Mouse (Mus musculus) heart, embryonic 10.5 days (tissue): ENCODE results near the gene Gsc. TPM values are rescaled to one million over a fixed set of nuclear protein-coding genes. Genes with fewer than 3 reads are reported as not detected.

ENCODE experiments used
- DNase-seq: peaks from one replicate; pipeline ENCODE4 v3.0.0-alpha.2; 2017; ENCODE audit warnings: low spot score
- H3K27ac ChIP-seq: fragments of 300-500 bp; sonication (generic); 2 replicates; pipeline ENCODE4 v1.5.1; 2016; ENCODE audit warnings: mild to moderate bottlenecking
- H3K27me3 ChIP-seq: fragments of 300-500 bp; sonication (generic); 2 replicates; pipeline ENCODE4 v1.6.1; 2016; ENCODE audit warnings: mild to moderate bottlenecking; ENCODE audit not compliant: poor library complexity, insufficient read depth, severe bottlenecking
- H3K36me3 ChIP-seq: fragments of 300-500 bp; sonication (generic); 2 replicates; pipeline ENCODE4 v1.6.1; 2016; ENCODE audit warnings: mild to moderate bottlenecking, moderate library complexity
- H3K4me1 ChIP-seq: fragments of 300-500 bp; sonication (generic); 2 replicates; pipeline ENCODE4 v1.6.1; 2016; ENCODE audit warnings: mild to moderate bottlenecking
- H3K4me3 ChIP-seq: fragments of 300-500 bp; sonication (generic); 2 replicates; pipeline ENCODE4 v1.5.1; 2016; ENCODE audit warnings: mild to moderate bottlenecking, moderate library complexity
- H3K9me3 ChIP-seq: fragments of 300-500 bp; sonication (generic); 2 replicates; pipeline ENCODE4 v1.6.1; 2016; ENCODE audit warnings: mild to moderate bottlenecking, moderate library complexity
- WGBS: fragments of 180-500 bp; shearing (Covaris S2); methylation state at CpG from one replicate; pipeline ENCODE4 v1.1.7; 2016; 5-methylcytosine and 5-hydroxymethylcytosine counted together
- polyA plus RNA-seq: library from polyadenylated mRNA; unstranded; fragments of >200 nt; fragmentation: Nextera tagmentation; extraction: Ambion mirVana; gene quantifications from 2 replicates; pipeline ENCODE4 v1.2.1, GENCODE M21; 2016

Gsc gene
- polyA plus RNA-seq: 1.2 and 4.0 TPM in 2 replicates

DNA sequence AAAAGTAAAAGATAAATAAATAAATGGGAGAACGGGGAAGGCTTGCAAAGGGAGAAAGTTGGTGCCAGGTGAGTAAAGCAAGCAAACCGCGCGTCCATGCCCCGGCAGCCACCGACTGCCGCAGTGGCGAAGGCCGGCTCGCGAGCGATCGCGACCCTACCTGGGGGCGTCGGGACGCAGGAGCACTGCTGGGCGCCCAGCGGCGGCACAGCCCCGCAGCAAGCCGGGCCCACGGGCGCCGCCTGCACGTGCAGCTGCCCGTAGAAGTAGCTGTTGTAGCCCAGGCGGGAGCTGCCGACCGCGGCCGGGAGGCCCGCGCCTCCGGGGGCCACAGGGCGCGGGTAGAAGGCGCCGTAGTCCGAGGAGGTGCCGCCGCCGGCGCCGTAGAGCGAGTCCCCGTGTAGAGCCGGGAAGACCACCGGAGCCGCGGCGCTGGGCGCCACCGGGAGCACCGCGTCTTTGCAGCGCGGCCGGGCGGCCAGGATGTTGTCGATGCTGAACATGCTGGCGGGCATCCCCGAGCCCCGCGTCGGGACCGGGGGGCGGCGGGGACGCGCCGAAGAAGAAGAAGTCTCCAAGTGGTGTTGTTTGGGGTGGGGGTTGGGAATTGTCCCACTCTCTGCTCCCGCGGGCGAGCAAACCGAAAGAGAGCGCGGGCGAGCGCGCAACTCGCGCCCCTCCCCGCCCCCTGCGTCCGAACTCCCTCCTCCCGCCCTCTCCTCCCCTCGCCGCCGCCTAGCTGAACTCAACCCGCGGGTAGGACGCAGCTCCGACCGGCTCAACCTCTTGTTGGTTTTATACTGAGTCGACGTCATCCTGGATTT is at the start of gene Gsc:
Gsc (minus strand) TSS at position 730 of the 824 bp plus-strand sequence.
- Histone ChIP-seq H3K36me3 (no peaks in the 10 kb centered on the region), H3K9me3 (no peaks in the 10 kb centered on the region), H3K4me3 (peak within 1 kb of the TSS; percentile 75), H3K4me1 (peaks cover 44% of the 10 kb centered on the region), H3K27ac (peak within 1 kb of the TSS; percentile 53), H3K27me3 (peaks cover 85% of the 10 kb centered on the region)
- WGBS: under 1% methylated on average over 92 of the region's 97 CpGs
- DNase-seq: no peak

DNA sequence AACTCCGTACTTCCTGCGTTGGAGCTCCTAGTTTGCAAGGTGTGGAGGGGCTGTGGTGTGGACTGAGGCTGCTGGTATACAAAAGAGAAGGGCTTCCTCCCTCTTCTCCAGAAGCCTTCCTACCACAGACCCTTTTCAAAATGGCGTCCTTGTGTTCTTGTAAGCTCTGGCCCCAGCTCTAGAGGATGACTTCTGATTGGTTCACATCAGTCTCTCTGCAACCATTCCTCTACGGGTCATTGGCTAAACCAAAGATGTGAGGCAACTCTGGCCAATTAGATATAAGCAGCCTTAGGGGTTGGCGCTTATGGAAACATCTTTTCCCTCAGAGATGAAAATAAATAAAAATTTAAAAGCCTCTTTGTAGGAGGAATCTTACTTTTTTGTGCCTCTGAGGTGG is 46.6 kb upstream of the Gsc start:
- Histone ChIP-seq H3K36me3 (no peaks in the 10 kb centered on the region), H3K9me3 (no peaks in the 10 kb centered on the region), H3K27me3 (no peaks in the 10 kb centered on the region), H3K4me3 (no peak overlapping the region), H3K4me1 (no peaks in the 10 kb centered on the region), H3K27ac (no peak overlapping the region)
- 89% methylated on average over 5 of the region's 5 CpGs for WGBS
- DNase-seq: no peak

DNA sequence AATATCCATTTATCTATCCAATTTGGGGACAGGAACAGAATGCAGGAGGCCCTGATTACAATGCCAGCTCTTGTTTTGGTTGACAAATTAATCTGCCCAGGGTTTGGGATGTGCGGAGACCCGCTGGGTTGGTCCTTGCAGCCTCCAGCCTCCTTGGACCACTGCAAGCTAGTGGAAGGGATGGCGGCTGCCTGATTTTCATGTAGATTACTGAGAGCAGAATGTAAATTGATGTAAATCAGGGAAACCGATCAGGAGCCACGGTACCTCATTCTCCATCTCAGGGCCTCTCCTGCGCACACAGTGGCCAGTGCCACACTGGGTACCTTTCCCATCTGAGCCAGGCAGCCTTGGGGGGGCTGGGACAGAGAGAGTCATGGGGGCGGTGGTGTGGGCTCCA is 34.8 kb upstream of the Gsc start:
- Histone ChIP-seq H3K27me3 (peaks cover 13% of the 10 kb centered on the region), H3K4me3 (no peak overlapping the region), H3K27ac (no peak overlapping the region), H3K9me3 (no peaks in the 10 kb centered on the region), H3K4me1 (no peaks in the 10 kb centered on the region), H3K36me3 (no peaks in the 10 kb centered on the region)
- DNase-seq: no peak
- WGBS: 56% methylated on average over 7 of the region's 7 CpGs

DNA sequence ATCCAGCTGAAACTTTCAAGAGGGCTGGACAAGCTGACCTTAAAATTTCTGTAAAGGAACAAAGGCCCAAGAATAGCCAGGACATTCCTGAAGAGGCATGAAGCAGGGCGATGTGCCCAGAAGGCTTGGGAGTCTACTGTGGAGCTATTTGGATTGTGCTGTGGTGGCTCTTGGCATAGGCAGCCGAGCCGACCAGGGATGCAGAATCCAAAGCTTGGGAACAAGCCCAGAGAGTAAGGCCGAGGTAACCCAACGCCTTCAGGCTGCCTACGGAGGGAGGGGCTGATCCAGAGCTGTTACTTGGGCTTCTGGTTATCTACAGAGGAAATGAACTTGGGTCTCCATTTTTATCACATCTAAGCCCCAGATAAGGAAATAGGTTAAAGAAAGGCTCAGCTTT is 18.9 kb upstream of the Gsc start:
- Histone ChIP-seq H3K27ac (no peak overlapping the region), H3K4me3 (no peak overlapping the region), H3K27me3 (peaks cover 30% of the 10 kb centered on the region), H3K4me1 (peaks cover 5% of the 10 kb centered on the region; the same call in 1 of the 2 replicates), H3K36me3 (no peaks in the 10 kb centered on the region), H3K9me3 (no peaks in the 10 kb centered on the region)
- DNase-seq: no peak
- WGBS: 24% methylated on average over 6 of the region's 6 CpGs

DNA sequence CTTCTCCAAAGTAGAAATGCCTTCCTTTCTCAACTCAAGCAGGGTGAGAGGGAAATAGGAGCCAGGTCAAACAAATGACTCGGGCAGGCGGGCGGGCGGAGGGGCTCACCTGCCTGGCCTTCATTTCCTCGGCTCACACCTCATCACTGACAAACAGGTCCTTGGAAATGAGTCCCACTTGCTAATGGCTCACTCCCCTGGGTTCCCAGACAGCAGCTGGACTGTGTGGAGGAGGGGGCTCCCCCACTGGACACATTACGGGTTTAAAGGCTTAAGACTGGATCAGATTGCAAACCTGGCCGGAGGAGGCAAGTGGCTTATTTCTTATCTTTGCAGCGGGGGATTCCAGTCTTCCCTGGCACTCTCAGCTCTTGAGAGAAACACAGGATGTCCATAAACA is 13.1 kb upstream of the Gsc start:
- H3K4me1 ChIP-seq: peaks cover 4% of the 10 kb centered on the region
- WGBS: 21% methylated on average over 8 of the region's 8 CpGs
- no peaks in the 10 kb centered on the region for H3K9me3 ChIP-seq
- no peak for DNase-seq
- H3K27me3 ChIP-seq: peaks cover 56% of the 10 kb centered on the region
- H3K4me3 ChIP-seq: no peak overlapping the region
- no peaks in the 10 kb centered on the region for H3K36me3 ChIP-seq
- H3K27ac ChIP-seq: no peak overlapping the region

DNA sequence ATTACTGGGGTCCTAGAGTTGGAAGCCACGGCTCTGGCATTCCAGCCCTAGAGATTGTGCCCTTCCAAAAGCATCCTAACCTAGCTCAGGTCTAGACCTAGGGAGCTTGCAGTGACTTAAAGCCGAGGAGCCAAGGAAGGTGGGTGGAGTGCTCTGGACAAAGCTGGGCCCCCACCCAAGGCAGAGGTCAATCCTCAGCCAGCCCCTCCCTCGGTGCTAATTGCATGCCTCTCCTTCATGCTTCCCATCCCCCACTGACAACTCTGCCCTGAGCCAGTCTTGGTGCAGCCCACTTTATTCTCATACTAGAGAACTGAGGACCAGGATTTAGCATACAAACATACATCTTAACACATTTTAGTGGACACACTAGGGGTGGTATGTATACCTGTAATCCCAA is 12.0 kb upstream of the Gsc start:
- peaks cover 4% of the 10 kb centered on the region for H3K4me1 ChIP-seq
- H3K27me3 ChIP-seq: peaks cover 57% of the 10 kb centered on the region
- 21% methylated on average over 3 of the region's 3 CpGs for WGBS
- DNase-seq: no peak
- H3K36me3 ChIP-seq: no peaks in the 10 kb centered on the region
- no peak overlapping the region for H3K27ac ChIP-seq
- no peaks in the 10 kb centered on the region for H3K9me3 ChIP-seq
- no peak overlapping the region for H3K4me3 ChIP-seq

DNA sequence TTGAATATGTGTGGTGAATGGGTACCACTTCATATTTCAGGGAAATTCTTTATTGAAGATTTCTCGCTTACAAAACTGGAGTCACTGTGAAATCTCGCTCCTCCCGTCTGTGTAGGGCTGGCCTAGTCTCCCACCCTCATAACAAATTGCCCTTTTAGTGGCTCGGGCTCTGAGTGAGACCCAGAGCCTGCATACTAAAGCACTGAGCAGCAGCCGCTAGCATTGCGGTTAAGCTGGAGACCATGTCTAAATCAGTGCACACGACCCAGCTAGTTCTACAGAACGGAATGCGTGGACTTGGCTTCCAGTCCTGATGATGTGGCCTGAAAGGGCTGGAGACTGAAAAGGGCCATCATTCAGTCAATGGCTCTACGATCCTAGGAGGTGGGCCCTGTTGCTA is 7.9 kb upstream of the Gsc start:
- DNase-seq: no peak
- Histone ChIP-seq H3K27ac (no peak overlapping the region), H3K4me1 (no peaks in the 10 kb centered on the region), H3K27me3 (peaks cover 79% of the 10 kb centered on the region), H3K9me3 (no peaks in the 10 kb centered on the region), H3K4me3 (no peak overlapping the region), H3K36me3 (no peaks in the 10 kb centered on the region)
- WGBS: 71% methylated on average over 10 of the region's 10 CpGs

DNA sequence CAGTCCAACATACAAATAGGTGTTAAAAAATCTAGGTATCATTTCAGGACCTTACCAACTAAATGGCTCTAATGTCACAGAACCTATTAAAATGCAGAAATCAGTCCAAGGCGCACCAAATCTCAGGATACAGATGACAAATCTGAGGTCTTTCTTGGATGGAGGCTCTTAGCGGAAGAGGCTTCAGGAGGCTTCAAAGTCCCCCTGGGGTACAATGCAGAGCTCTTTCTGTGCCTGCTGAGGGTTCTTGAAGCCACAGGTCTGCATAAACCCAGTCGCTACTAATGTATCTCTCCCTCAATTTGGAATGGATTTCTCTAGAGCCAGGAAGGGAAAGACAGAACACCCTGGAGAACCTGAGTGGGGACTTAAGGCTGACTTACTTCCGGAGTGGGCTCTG is 5.1 kb upstream of the Gsc start:
- DNase-seq: no peak
- H3K4me1 ChIP-seq: peaks cover 8% of the 10 kb centered on the region
- no peaks in the 10 kb centered on the region for H3K9me3 ChIP-seq
- H3K27me3 ChIP-seq: peaks cover 87% of the 10 kb centered on the region
- no peak overlapping the region for H3K27ac ChIP-seq
- 2% methylated on average over 4 of the region's 4 CpGs for WGBS
- H3K4me3 ChIP-seq: no peak overlapping the region
- H3K36me3 ChIP-seq: no peaks in the 10 kb centered on the region

DNA sequence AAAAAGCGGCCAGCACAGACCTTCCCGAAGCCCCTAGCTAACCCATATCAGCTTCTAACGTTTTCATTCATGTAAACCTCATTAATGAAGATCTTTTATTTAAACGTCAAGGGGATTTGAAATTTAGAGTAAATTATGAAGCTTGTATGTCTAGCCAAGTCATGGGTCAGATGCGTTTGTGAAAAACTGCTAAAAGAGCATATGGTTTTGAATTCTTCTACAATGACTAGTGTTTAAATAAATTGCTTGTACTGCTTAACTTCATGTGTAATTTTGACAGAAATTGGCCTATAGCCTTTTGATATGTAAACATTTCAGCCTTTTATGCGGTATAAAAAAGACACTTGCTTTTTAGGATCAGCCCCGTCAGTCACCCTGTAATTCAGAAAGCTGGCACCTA is 4.4 kb upstream of the Gsc start:
- no peaks in the 10 kb centered on the region for H3K36me3 ChIP-seq
- no peak for DNase-seq
- H3K9me3 ChIP-seq: no peaks in the 10 kb centered on the region
- H3K27ac ChIP-seq: no peak overlapping the region
- H3K4me3 ChIP-seq: no peak overlapping the region
- H3K4me1 ChIP-seq: peaks cover 15% of the 10 kb centered on the region
- WGBS: 4% methylated on average over 7 of the region's 7 CpGs
- peaks cover 87% of the 10 kb centered on the region for H3K27me3 ChIP-seq

DNA sequence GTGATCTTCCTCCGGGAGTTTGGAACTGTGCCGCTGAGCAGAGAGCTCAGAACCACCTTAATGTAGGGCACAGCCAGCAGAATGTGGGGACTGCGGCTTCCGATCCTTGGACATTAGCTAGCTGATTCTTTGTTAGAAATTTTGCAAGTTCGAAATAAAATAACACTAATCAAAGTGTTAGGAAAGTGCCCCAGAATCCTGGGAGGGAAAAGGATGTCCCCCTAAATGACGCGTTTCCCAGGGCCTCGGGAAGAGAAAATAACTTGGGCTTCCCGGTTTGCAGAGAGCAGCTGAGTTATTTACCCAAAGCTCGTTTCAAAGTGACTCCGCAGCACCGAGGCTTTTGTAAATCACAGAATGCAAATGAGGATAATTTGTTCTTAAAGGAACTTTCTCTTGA is 3.9 kb upstream of the Gsc start:
- peaks cover 87% of the 10 kb centered on the region for H3K27me3 ChIP-seq
- H3K4me3 ChIP-seq: no peak overlapping the region
- H3K4me1 ChIP-seq: peaks cover 18% of the 10 kb centered on the region
- WGBS: 1% methylated on average over 12 of the region's 12 CpGs
- no peak overlapping the region for H3K27ac ChIP-seq
- no peak for DNase-seq
- no peaks in the 10 kb centered on the region for H3K9me3 ChIP-seq
- no peaks in the 10 kb centered on the region for H3K36me3 ChIP-seq

DNA sequence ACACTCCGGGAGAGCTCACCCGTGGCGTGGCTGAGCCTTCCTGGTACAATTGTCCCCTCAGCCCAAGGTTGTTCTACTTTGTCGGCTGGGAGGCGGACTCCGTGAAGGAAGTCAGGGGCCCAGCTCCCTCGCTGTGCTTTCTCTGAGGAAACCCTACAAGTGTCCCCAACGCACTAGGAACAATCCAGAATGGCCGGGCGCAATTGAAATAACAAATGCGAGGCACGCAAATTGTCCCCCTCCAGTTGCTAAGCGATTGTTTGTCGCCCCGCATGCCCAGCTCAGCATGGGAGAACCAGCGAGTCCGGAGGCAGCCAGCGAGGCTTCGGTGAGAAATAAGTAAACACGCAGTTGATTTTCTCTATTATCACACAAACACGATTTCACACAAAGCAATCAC is 2.8 kb upstream of the Gsc start:
- WGBS: under 1% methylated on average over 21 of the region's 21 CpGs
- DNase-seq: no peak
- H3K4me1 ChIP-seq: peaks cover 29% of the 10 kb centered on the region
- no peaks in the 10 kb centered on the region for H3K36me3 ChIP-seq
- no peaks in the 10 kb centered on the region for H3K9me3 ChIP-seq
- no peak overlapping the region for H3K4me3 ChIP-seq
- H3K27me3 ChIP-seq: peaks cover 91% of the 10 kb centered on the region
- H3K27ac ChIP-seq: no peak overlapping the region

DNA sequence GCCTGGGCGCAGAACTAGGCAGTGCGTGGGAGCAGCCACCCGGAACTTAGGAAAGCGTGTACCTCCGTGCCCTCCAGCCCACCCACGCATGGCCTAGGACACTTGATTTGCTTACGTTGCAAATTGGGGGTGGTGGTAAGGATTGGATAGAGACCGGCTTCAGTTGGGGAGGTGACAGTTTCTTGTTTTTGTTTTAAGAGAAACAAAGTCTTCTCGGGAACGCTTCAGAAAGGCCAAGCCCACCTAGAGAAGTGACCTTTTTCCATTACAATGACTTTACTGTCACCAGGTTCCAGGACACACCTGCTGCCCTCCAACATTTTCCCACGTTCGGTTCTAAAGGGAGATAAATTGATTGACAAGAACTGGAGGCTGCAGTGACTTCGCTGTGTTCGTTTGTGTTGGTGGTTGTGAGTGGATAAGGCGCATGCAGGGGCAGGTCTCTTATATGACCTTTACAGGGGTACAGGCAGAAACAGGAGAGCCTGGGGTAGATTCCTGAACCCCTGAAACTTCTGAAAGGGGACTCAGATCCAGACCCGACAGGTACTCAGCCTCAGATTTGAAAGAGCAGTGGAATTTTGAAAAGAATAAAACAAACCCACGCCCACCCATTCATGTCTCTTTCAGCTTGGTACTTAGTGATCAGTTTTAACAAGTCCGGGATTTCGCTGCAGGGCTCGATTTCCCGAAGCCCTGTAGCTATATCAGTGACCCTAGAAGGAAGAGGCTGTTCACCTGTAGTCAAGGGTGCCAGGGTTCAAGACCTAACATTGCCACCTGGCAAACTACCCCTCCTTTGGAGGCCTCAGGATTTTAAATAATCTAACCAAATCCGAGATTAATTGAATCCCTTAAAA is 2.0 kb upstream of the Gsc start:
- no peak overlapping the region for H3K27ac ChIP-seq
- H3K4me3 ChIP-seq: peak overlapping the region; percentile 42
- H3K36me3 ChIP-seq: no peaks in the 10 kb centered on the region
- WGBS: 2% methylated on average over 22 of the region's 22 CpGs
- peaks cover 91% of the 10 kb centered on the region for H3K27me3 ChIP-seq
- no peak for DNase-seq
- H3K9me3 ChIP-seq: no peaks in the 10 kb centered on the region
- peaks cover 32% of the 10 kb centered on the region for H3K4me1 ChIP-seq

DNA sequence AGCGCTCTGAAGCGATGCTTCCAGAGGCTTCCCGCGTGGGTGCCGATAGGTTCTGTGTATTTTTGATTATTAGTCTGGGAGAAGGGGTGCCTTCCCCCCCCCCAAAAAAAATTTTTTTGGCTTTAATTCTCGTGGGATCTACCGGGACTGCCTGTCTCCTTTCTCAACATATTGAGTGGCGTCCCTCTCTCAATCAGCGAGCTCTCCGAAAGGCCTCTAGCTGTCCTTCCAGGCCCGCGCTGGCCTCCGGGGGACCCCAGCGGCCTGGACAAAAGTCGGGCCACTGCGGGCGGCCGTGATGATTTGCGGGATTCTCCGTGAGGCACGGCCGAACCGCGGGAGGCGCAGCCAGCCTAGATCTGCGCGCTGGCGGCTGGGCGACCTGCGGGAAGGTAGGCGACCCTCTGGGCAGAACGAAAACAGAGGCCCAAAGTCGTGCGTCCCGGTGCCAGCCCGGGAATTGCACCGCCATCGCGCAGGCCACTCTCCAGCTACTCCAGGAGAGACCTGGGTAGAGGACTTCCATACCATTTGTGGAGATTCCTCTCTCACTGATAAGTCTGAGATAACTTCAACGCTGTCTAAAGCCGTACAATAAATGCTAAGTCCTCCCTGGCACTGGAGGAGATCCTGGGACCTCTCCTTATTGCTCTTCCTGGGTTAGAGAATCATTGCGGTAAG is 1.2 kb upstream of the Gsc start:
- peaks cover 32% of the 10 kb centered on the region for H3K4me1 ChIP-seq
- DNase-seq: no peak

More for the DNA sequence above, 1.2 kb upstream of the Gsc start:
- under 1% methylated on average over 42 of the region's 42 CpGs for WGBS
- no peaks in the 10 kb centered on the region for H3K9me3 ChIP-seq
- H3K4me3 ChIP-seq: peak overlapping the region; percentile 42
- H3K27me3 ChIP-seq: peaks cover 89% of the 10 kb centered on the region
- no peaks in the 10 kb centered on the region for H3K36me3 ChIP-seq
- no peak overlapping the region for H3K27ac ChIP-seq
